Mouse (Mus musculus): ENCODE data around the gene Crip1. TPM values are rescaled to one million over a fixed set of nuclear protein-coding genes. Genes with fewer than 3 reads are reported as not detected.

Gene Crip1
- polyA plus RNA-seq, 1 experiment, result 39.8 TPM

DNA sequence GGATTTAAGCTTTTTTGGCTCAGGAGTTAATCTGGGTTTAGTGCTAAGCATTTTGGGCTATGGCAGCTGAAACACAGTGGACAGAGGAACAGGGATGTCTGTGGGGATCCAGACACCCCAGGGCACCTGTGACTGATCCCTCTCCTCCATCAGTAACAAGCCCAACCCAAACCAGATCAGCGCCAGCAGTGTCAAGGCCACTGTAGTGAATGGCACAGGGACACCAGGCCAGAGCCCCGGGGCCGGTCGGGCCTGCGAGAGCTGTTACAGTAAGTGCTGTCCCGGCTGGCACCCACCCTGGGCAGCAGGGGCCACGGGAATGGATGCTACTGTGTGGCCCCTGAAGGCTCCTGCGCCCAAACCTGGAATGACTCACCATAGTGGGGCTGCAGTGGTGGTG lies 15.4 kb upstream of the Crip1 start:
- Histone ChIP-seq H3K36me3 (replicated peaks; ENCODE audit: low read length) (peaks cover 100% of the 10 kb centered on the region), H3K4me3 (replicated peaks) (no peak overlapping the region), H3K27me3 (replicated peaks) (no peaks in the 10 kb centered on the region), H3K4me1 (no peaks in the 10 kb centered on the region), H3K9me3 (no peaks in the 10 kb centered on the region)
- TF ChIP-seq GATA1 (IDR thresholded peaks at IDR 0.05; ENCODE audit: borderline replicate concordance, low read length) (no peak), FLI1 (IDR thresholded peaks at IDR 0.05; ENCODE audit: low read length) (no peak)

DNA sequence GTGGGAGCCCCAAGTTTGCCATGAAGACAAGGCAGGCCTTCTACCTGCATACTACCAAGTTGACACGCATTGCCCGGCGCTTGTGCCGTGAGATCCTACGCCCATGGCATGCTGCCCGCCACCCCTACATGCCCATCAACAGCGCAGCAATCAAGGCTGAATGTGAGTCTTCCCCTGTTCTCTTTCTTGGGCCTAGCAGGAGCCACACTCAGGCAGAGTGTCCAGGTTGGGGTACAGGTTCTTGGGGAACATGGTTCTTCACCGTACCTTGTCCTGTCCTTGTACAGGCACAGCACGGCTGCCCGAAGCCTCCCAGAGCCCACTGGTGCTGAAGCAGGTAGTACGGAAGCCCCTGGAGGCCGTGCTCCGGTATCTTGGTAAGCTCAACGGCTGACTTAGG lies 14.5 kb upstream of the Crip1 start:
- TF ChIP-seq FLI1 (IDR thresholded peaks at IDR 0.05; ENCODE audit: low read length) (no peak), GATA1 (IDR thresholded peaks at IDR 0.05; ENCODE audit: borderline replicate concordance, low read length) (no peak)
- no peaks in the 10 kb centered on the region for H3K4me1 ChIP-seq
- no peaks in the 10 kb centered on the region for H3K9me3 ChIP-seq
- H3K4me3 ChIP-seq (replicated peaks), result no peak overlapping the region
- H3K36me3 ChIP-seq (replicated peaks; ENCODE audit: low read length), result peaks cover 100% of the 10 kb centered on the region
- no peaks in the 10 kb centered on the region for H3K27me3 ChIP-seq (replicated peaks)

DNA sequence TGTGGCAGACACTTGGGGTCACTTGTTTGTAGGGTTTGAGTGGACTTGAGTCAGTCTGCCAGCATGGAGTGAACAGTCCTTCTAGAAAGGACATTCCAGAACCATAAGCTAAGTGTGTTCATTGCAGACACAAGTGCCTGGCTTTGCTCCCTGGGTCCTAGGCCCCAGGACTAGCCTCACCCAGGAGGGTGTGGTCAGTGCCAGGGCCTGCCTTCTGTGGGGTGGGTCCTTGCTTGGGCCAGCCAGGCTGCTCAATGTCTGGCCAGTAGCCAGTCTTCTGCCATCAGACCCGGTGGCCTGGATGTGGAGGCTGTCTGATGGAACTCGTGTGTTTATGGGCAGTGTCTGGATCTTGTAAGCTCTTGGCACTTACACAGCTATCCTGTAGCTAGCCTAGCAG lies 13.5 kb upstream of the Crip1 start:
- TF ChIP-seq FLI1 (IDR thresholded peaks at IDR 0.05; ENCODE audit: low read length) (no peak), GATA1 (IDR thresholded peaks at IDR 0.05; ENCODE audit: borderline replicate concordance, low read length) (no peak)
- Histone ChIP-seq H3K36me3 (replicated peaks; ENCODE audit: low read length) (peaks cover 100% of the 10 kb centered on the region), H3K4me1 (no peaks in the 10 kb centered on the region), H3K27me3 (replicated peaks) (no peaks in the 10 kb centered on the region), H3K4me3 (replicated peaks) (no peak overlapping the region), H3K9me3 (no peaks in the 10 kb centered on the region)

DNA sequence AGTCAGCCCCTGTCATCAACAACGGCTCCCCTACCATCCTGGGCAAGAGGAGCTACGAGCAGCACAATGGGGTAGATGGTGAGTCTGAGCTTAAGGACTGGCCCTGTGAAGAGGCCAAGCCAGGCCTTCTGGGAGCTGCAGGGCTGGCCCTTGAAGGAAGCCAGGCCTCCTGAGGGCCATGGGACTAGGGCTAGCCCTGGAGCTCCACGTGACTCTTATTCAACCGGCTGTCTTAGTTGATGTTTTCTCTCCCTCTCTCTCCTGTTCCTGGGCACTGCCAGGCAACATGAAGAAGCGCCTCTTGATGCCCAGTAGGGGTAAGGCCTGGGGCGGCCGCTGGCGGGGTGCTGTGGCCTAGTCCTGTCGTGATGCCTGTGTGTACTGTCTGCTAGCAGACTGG lies 12.9 kb upstream of the Crip1 start:
- peaks cover 100% of the 10 kb centered on the region for H3K36me3 ChIP-seq (replicated peaks; ENCODE audit: low read length)
- H3K4me1 ChIP-seq, result no peaks in the 10 kb centered on the region

DNA sequence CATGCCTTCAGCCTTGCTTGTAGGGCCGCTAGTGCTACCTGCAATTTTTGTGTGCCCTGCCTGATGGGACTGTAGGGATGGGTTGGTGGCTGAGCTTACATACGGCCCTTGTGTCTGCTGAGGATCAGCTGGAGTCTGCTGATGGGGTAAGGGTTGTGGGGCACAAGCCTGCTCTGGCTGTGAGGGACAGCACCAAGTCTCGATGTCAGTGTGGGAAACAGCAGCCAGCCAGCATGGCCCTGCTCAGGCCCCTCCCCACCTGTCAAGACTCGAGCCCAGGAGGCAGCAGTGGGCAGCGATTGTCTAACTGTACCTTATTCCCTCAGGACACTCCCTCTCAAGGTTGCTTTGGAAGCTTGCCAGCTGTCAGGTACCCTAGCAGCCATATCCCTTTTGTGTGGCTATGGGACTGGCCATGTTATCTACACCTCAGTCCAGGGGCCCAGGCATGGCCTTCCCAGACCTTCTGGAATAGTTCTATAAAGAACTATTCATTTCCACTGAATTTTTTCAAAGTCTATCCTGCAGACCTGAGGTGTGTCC lies 12.2 kb upstream of the Crip1 start:
- Histone ChIP-seq H3K4me1 (no peaks in the 10 kb centered on the region; the same call in 1 of the 2 replicates), H3K4me3 (replicated peaks) (no peak overlapping the region), H3K27me3 (replicated peaks) (peaks cover 2% of the 10 kb centered on the region), H3K36me3 (replicated peaks; ENCODE audit: low read length) (peaks cover 100% of the 10 kb centered on the region), H3K9me3 (no peaks in the 10 kb centered on the region)
- TF ChIP-seq FLI1 (IDR thresholded peaks at IDR 0.05; ENCODE audit: low read length) (no peak), GATA1 (IDR thresholded peaks at IDR 0.05; ENCODE audit: borderline replicate concordance, low read length) (no peak)

More for the DNA sequence above, 12.9 kb upstream of the Crip1 start:
- TF ChIP-seq FLI1 (IDR thresholded peaks at IDR 0.05; ENCODE audit: low read length), result no peak
- no peak for TF ChIP-seq GATA1 (IDR thresholded peaks at IDR 0.05; ENCODE audit: borderline replicate concordance, low read length)
- Histone ChIP-seq H3K27me3 (replicated peaks) (no peaks in the 10 kb centered on the region), H3K4me3 (replicated peaks) (no peak overlapping the region), H3K9me3 (no peaks in the 10 kb centered on the region)

DNA sequence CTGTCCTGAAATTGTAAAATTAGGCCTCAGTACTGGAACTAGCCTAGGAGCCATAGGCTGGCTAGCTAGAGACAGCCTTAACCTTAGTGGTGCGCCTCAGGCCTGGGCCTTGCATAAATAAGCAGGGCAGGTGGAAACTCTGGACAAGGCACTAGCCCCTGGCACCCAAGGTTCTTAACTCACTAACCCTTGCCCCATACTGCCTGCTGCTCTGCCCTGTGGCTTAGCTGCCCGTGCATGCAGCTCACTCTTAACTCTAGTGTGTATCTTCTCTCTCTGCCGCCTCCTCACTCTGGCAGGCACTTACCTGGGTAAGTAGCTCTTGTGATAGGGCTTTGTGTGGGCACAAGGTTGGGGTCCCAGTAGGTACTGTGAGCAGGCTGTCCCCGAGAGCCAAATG lies 11.6 kb upstream of the Crip1 start:
- Histone ChIP-seq H3K4me1 (peaks cover 6% of the 10 kb centered on the region), H3K36me3 (replicated peaks; ENCODE audit: low read length) (peaks cover 97% of the 10 kb centered on the region), H3K9me3 (no peaks in the 10 kb centered on the region), H3K27me3 (replicated peaks) (peaks cover 8% of the 10 kb centered on the region), H3K4me3 (replicated peaks) (no peak overlapping the region)
- TF ChIP-seq FLI1 (IDR thresholded peaks at IDR 0.05; ENCODE audit: low read length) (no peak), GATA1 (IDR thresholded peaks at IDR 0.05; ENCODE audit: borderline replicate concordance, low read length) (no peak)

DNA sequence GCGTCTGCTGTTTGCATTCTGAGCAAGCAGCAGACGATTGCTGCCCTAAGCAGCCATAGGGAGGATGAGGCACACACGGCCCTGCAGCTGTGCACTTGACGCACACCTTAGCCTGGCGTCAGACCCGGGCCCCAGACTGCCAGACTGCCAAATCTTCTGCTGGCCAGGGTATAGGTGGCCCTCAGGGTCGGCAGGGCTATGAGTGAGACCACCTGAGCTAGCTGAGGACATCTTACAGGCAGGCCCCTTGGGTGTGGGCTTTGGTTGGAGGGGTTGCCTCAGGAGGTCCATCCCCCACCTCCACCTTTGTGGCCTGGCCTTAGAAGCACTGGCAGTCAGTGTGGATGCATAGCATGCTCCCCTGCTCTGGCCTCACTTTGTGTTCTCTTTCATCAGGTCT lies 10.7 kb upstream of the Crip1 start:
- peaks cover 15% of the 10 kb centered on the region for H3K4me1 ChIP-seq
- H3K27me3 ChIP-seq (replicated peaks), result peaks cover 17% of the 10 kb centered on the region
- H3K36me3 ChIP-seq (replicated peaks; ENCODE audit: low read length), result peaks cover 88% of the 10 kb centered on the region
- H3K9me3 ChIP-seq, result no peaks in the 10 kb centered on the region
- TF ChIP-seq GATA1 (IDR thresholded peaks at IDR 0.05; ENCODE audit: borderline replicate concordance, low read length), result no peak
- TF ChIP-seq FLI1 (IDR thresholded peaks at IDR 0.05; ENCODE audit: low read length), result no peak
- no peak overlapping the region for H3K4me3 ChIP-seq (replicated peaks)

DNA sequence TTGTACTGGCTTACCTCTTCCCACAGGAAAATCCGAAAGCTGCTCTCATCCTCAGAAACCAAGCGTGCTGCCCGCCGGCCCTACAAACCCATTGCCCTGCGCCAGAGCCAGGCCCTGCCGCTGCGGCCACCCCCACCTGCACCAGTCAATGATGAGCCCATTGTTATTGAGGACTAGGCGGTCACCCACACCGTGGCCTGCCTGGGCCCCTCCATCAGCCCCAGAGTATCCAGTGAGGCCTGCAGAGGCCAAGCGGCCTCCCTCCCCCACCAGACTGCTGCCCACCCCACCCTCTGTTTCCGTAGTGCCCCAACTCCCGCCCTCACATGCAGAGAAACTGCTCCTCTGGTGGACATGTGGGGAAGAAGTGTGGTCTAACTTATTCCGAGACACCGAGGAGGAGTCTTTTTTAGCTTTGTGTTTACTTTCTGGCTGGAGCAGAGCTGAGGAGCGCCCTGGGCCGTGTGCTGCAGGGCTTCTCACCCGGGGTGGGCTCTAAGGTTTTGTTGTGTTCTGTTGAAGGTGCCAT lies 9.6 kb upstream of the Crip1 start:
- no peak overlapping the region for H3K4me3 ChIP-seq (replicated peaks)
- H3K4me1 ChIP-seq, result peaks cover 26% of the 10 kb centered on the region
- peaks cover 29% of the 10 kb centered on the region for H3K27me3 ChIP-seq (replicated peaks)
- peaks cover 76% of the 10 kb centered on the region for H3K36me3 ChIP-seq (replicated peaks; ENCODE audit: low read length)
- TF ChIP-seq GATA1 (IDR thresholded peaks at IDR 0.05; ENCODE audit: borderline replicate concordance, low read length) (no peak), FLI1 (IDR thresholded peaks at IDR 0.05; ENCODE audit: low read length) (no peak)
- H3K9me3 ChIP-seq, result no peaks in the 10 kb centered on the region

DNA sequence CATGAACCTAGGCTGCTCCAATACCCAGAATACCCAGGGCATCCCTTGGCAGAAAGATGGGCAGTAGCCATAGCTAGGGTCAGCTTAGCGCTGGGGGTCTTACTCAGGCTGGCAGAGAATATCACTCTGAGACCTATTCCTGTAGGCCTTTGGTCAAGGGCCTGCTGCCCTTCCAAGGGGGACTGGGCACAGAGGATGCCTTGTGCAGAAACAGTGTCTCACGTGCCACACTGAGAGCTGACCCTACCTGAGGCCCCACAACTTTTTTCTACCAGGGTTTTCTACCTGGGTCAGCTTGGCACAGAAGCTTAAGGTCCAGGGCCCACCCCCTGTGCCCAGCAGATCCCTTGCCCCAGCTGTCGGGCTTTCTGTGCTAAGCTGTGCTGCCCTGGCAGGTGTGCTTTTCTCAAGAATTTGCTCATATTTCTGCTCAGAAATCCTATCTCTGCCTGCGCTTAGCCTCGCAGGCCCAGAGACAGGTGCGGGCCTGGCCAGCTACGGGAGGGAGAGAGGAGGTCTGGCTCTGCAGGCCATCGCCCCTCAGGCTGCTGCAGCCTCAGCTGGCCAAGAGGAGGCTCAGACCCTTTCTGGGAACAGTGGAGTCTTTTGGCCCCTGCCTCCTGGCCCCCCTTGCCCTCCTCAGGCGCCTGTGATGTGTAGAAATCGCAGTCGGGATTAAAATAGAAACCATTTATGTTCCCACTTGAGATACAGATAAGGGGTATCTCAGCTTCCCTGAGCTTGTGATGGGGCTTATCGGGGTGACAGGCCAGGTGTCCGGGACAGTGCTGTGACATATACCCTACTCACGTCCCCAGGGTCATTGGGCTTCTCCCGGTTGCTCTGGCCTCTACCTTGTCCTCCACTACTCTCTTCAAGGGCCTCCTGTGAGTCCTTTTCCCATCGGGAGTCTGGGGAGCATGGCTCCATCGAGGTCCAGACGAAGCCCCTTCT lies 8.6 kb upstream of the Crip1 start:
- TF ChIP-seq GATA1 (IDR thresholded peaks at IDR 0.05; ENCODE audit: borderline replicate concordance, low read length) (no peak), FLI1 (IDR thresholded peaks at IDR 0.05; ENCODE audit: low read length) (no peak)
- Histone ChIP-seq H3K27me3 (replicated peaks) (peaks cover 38% of the 10 kb centered on the region), H3K9me3 (no peaks in the 10 kb centered on the region), H3K4me1 (peaks cover 36% of the 10 kb centered on the region), H3K4me3 (replicated peaks) (no peak overlapping the region), H3K36me3 (replicated peaks; ENCODE audit: low read length) (peaks cover 67% of the 10 kb centered on the region)

DNA sequence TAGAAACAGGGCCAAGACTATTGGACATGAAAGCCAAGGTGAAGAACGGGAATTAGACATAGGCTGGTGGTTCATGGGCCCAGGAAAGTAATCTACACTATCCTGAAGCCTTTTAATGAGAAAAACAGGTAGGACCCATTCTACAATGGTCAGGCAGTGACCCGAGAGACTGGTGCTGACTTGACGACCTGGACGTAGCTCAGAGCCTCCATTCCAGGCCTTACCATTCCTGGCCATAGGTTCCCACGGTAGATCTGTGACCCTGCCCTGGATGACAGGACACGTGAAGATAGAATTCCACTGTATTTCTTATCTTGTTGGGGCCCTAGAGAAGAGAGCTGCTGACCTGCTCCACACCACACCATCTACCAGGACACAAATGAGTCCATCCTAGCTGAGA lies 7.8 kb upstream of the Crip1 start:
- H3K27me3 ChIP-seq (replicated peaks), result peaks cover 46% of the 10 kb centered on the region
- TF ChIP-seq FLI1 (IDR thresholded peaks at IDR 0.05; ENCODE audit: low read length) (no peak), GATA1 (IDR thresholded peaks at IDR 0.05; ENCODE audit: borderline replicate concordance, low read length) (no peak)
- no peak overlapping the region for H3K4me3 ChIP-seq (replicated peaks)
- peaks cover 59% of the 10 kb centered on the region for H3K36me3 ChIP-seq (replicated peaks; ENCODE audit: low read length)
- peaks cover 44% of the 10 kb centered on the region for H3K4me1 ChIP-seq
- H3K9me3 ChIP-seq, result no peaks in the 10 kb centered on the region
